Mouse (Mus musculus) kidney, postnatal 25 days (tissue): ENCODE results near the gene BC035947.
"Not testable (repeated sequence)": the region's sequence is repeated elsewhere in the genome, so short reads cannot be mapped to it uniquely, and the experiment has no call there.

Experiments used
- DNase-seq, 2 experiments: peaks; one replicate each; pipeline ENCODE4 v3.0.0; 2021; ENCODE audit warnings: mixed read lengths in 2 of 2

BC035947 gene

DNA sequence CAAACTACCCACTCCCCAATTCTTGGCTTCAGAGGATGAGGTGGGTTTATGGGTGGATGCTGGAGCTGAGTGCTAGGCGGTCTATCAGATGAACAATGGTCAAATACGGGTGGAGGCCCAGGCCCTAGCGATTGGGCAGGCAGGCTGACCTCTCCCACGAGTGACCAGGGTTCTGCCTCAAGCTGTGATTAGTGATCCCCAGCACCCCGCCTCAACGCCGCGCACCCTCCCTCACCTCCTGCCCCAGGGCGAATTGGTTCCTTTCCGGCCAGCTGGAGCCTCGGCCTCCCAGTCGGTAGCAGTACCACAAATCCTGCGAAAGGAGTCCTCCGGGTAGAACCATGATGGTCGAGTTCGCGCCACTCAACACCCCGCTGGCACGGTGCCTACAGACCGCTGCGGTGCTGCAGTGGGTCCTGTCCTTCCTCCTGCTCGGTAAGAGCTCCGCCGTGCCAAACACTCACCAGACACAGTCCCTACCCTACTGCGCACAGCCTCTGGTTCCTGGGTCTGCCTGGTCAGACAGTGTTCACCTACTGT is at the start of gene BC035947:
Gene BC035947, minus strand, starts transcription at position 538 of the 540 bp plus-strand sequence.
- DNase-seq, result peak; percentile 55 to 74

DNA sequence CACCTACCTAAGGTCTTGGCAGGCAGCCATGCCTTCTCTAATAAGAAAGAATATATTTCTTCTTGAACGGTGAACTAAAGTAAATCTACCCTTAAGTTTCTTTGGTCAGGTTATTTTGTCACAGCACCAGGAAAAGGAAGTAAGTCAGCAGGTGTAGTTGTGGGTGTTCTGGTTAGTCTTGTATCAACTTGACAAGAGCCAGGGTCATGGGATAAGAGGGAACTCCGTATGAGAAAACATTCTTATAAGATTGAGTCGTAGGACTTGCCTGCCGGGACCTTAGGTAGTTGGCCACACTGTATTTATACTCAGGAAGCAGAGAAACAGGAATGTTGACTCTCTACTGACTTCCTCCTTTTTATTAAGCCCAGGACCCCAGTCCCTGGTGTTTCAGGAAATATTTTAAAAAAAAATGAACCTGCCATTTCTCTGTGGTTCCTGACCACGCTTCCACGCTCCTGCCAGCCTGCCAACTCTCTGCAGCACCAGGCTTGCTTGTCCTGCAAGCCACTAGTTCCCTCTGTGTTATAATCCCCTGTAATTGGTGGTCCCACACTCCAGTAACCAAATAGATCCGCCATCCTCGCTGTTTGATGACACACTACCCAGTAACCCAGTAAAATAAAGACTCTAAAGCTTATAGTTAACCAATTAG is 42.2 kb upstream of the BC035947 start:
- no peak for DNase-seq

DNA sequence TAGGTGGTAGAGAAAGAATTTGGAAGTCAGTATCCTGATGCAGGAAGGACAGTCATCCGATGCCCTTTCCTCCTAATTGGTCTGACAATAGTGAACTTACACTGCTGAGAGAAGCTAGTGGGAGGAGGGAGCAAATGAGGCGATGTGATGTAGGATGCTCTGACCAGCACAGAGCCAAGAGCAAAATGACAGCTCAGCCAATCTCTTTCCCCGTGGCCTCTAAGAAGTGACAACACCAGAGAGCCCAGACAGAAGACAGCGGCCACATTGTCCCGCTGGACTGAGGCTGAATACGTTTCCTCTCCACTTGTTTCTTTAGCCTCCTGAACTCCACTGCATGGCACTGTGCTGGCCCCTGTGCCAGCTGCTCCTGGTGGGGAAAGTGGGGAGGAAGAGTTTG is 37.0 kb upstream of the BC035947 start:
- no peak for DNase-seq

DNA sequence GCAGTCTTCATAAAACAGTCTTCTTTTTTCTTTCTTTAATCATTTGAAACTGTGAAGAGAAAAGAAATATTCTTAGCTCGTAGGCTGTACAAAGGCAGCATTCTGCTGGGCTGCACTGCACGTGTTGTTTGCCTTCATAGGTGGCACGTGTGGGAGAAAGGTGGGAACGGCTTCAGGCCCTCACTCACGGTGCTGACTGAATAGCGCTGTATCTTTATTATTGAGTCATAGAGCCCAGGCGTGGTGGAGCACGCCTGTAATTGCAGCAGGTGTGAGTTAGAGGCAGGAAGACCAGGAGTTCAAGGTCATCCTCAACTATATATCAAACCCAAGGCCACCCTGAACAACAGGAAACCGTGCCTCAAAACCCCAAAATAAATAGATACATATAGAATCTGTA is 34.3 kb upstream of the BC035947 start:
- DNase-seq, result no peak

DNA sequence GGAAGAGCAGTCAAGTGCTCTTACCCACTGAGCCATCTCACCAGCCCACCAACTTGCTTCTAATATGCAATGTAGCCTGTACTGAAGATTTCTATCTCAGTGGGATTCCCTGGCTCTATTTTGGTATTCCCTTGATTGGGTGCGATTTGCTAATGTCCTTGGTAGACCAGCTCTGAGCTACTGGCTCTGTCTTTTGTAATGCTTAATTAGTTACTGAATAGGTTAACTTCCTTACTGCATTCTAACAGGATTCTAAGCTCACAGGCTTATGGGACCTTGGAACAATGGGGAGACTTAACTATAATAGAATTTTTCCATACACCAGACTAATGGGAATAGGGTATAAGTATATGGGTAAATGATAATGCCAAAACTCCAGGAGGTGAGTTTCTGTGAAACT is 31.7 kb upstream of the BC035947 start:
- not testable (repeated sequence) for DNase-seq

DNA sequence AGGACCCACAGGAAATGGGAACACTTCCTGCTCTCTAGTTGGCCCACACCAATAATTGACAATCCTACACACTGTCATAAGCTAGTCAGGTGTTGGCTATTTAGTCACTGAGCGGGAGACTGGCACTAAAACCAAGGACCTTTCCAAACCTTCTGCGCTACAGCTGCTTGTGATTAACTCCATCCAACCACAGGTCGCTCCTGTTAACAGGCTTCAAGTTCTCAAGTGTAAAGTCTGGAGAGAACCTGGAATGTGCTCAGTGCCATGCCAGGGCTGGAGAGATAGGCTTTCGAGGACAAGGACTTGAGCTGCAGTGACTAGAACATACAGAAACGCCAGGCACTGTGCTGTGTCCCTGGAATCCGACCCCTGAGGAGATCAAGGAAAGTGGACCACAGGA is 27.2 kb upstream of the BC035947 start:
- no peak for DNase-seq

DNA sequence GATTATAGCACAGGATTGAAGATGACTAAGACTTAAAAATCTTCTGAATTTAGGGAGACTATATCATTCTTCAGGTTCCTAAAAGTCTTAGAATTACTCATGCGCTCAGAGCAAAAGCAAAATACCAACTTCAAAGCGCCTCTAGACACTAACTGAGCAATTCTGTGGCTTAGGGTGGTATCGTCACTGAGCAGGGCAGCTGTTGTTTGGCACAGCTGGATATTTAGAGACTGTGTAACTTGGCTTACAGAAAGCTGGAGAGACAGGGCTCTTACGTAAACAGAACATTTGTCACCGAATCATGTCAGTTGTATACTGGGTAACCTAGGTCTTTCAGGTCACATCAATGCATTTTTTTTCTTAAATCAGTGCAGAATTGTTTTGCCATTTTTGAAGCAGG is 26.4 kb upstream of the BC035947 start:
- DNase-seq, result no peak

DNA sequence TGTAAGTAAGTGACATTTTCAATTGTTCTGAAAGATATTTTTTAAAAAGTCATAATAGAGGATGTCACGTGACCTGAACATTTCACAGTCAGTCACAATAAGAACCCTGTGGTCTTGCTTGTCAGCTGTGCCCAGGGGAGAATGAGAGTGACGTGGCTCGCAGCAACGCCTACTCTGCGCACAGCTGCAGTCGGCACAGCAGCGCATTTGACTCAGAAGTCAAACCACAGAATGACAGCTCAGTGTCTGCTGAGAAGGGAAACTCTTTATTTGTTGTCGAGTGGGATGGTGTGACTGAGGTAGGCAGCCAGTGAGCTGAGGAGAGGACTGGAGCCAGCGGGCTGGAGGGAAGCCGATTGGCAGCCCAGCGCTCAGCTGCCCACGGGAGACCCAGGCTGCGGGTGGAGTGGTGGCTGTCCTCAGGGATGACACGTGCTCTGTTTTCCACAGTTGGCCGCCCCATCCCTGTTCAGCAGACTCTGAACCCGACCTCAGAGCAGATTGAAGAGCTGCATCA is 25.6 kb upstream of the BC035947 start:
- peak; percentile 21 to 64 for DNase-seq

DNA sequence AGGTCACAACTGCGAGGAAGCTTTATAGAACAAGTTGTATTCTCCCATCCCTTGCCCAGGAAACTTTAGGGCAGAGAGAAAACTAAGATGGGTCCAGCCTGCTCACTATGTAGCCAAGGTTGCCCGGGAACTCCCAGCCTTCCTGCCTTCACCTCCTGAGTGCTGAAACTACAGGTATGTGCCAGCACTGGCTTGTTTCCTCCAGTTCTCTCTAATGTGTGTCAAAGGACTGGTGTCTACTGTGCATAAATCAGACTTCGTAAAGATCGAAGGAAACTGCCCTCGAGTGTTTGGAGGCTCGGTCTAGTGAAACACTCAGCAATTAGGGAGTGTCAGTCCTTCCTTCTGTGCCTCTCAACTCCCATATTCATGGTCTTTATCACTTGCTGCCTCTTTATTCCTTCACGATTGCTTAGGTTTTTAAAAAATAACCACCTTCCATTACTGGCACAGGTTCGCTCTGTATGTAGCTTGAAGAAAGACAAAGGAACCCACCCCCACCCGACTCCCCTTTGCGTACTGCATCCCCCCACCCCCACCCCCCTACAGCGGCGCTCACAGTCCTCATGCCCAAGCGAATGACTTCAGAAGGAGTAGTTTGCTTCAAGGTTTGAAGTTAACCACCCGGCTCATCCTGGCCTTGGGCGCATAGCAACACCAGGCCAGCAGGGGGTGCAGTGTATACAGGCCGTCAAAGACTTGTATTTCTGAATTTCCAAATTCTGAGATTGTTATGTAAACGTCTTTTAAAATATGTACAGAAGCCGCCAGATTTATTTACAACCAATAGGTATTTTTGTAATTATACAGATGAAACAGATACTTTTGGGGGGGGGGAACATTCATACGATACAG is 24.6 kb upstream of the BC035947 start:
- peak; percentile 82 to 83 for DNase-seq

DNA sequence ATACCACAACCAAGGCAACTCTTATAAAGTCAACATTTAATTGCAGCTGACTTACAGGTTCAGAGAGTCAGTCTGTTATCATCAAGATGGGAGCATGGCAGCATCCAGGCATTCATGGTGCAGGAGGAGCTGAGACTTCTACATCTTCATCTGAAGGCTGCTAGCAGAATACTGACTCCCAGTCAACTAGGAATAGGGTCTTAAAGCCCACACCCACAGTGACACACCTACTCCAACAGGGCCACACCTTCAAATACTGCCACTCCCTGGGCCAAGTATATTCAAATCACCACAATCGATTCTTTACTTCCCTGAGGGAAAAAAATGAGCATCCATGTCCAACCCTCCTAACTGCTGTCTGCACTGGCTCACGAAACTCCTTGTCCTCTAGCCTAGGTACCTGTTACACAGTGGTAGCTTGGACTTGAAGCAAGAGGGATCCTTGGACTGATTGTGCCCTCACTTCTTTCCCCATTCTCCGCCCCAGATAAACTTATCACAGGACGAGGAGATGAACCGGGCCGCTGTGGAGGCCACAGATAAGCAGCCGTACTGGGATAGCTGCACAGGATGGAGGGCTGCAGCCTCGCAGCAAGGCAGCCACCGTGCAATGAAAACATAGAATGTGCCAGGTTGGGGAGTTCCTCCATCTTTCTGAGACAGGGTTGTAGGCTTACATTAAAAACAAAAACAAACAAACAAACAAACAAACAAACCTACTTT is 22.6 kb upstream of the BC035947 start:
- no peak for DNase-seq

DNA sequence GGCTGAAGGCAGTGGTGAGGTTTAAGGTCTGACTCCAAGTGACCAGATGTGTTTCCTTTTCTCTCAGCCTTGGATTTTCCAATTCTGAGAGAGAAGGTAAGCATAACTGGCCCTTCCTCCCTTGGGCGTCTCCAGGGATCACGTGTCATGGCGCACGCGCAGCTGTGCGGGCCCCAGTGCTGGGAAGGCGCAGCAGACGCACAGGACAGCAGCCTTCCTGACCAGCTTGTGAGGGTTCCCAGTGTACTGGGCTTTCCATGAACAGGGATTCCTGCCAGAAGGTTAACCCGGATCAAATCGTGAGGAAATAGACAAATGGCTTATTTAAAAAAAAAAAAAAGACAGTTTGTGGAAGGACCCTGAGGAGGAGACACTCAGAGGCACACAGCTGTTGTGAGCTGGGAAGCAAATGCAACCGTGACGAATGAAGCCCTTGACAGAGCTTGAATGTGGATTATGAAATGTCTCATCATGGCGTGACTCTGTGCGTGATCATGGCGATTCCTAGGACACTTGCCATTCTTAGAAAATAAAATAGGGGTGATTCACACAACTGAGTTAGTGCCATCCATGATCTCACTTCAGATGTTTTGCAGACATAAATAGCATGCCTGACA is 20.3 kb upstream of the BC035947 start:
- no peak for DNase-seq

DNA sequence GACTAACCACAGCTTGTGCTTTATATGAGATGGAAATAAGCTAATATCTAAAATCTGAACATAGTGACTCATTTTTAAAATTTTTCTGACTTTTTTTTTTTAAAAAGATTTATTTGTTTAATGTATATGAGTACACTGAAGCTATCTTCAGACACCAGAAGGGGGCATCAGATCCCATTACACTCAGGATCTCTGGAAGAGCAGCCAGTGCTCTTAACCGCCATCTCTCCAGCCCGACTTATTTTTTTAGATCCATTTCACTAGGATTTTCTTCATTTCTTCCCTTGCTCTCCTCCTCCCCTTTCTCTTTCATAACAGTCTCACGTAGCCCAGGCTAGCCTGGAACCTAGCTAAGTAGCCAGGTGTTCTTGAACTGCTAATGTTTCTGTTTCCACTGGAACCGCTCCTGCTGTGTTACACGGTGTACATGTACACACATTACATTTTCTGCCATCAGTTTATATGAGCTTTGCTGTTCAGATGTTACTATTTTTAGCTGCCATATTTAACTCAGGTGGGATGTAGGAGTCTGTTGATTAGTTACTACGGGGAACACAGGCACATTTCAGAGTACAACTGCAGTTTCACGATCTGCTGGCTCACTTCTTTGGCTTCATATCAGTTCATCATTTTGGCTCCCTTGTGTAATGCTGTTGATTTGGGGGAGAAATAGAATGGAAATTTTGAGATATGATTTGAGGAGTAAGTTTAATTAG is 18.7 kb upstream of the BC035947 start:
- DNase-seq, result no peak

DNA sequence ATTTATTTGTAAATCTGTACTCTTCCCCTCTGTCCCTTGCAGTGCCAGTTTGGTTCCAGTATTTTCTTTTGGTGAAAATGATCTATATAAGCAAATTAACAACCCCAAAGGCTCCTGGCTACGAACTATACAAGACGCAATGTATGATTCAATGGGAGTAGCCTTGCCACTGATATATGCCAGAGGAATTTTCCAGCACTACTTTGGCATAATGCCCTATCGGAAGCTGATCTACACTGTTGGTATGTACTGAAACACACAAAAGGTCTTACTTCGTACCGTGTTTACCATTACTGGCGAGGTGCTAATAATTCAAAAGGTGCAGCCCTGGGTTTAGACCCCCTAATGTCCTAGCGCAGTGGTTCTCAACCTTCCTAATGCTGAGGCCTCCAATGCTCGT is 17.1 kb upstream of the BC035947 start:
- no peak for DNase-seq

DNA sequence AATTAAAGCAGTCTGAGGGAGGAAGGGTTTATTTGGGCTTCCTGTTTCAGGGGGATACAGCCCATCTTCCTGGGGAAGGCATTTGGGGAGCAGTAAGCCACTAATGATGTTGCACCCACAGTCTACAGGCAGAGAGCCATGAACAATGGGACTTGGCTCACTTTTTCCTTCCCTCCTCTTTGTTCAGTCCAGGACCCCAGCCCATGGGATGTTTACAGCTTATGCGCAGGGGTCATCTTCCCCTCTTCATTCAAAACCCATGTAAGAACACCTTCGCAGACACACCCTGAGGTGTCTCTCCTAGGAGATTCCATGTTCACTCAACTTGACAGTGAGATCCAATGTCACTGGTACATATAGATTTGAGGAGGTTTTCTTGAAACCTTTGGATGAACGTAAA is 16.4 kb upstream of the BC035947 start:
- no peak for DNase-seq

DNA sequence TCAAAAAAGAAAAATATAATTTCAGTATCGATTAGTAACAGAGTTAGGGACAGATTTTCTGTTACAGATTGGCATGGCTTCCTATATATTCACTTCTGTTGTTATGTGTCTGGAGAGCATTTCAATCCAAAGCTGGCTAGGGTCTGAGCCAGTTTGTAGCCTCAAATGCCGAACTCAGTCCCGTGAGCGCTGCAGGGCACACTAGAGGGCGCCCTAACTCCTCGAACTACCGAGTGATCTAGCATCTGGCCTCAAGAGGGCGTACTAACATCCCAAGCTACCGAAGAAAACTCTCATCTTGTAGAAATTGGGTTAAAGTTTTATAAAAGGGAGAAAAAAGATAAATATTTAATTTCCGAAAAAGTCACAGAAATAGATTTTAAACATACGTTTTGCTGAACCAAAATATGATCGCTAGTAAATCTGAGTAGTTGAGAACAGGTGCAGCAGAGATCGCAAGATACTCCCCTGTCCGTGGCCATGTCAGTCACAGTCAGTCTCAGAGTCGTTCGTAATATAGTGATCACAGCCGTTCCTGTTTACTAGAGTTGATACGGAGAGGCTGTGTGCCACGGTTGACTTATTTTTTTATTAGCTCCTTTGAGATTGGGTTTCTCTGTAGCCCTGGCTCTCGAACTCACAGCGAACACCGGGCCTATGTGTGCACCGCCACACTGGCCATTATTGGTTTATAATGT is 13.4 kb upstream of the BC035947 start:
- DNase-seq, result peak; percentile 68 to 81

DNA sequence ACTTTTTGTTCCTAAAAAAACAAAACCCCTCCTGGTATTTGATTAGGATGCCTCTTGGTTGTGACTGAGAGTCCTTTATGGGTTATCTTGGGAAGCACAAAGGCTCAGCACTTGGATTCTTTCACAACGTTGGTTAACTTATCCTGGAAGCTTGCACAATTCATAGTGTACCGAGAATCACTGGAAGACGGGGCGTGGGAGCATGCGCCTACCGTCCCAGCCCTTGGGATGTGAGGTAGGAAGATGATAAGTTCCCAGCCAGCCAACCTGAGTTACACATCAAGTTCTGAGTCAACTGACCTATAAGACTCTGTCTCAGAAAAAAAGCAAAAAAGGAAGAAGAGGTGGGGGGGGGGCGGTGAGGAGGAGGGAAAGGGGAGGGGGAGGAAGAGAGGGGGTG is 6.9 kb upstream of the BC035947 start:
- no peak for DNase-seq

DNA sequence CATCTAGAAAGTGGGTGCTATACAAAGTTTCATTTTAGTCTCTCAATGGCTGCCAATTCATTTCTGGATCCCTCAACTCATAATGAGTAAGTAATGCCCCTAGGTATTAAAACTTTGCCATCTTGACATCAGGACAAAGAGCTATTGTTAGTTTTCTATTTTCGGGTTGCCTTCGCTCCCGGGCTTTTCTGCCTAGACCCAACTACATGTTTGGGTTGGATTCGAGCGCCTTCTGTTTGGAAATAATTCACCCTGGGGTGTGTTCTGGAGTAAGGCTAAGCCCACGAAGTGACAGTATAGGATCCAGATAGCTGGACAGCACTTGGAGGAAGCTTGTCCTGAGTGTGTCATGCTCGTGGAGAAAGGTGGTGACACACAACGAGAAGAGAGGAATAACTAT is 798 bp upstream of the BC035947 start:
- no peak for DNase-seq

DNA sequence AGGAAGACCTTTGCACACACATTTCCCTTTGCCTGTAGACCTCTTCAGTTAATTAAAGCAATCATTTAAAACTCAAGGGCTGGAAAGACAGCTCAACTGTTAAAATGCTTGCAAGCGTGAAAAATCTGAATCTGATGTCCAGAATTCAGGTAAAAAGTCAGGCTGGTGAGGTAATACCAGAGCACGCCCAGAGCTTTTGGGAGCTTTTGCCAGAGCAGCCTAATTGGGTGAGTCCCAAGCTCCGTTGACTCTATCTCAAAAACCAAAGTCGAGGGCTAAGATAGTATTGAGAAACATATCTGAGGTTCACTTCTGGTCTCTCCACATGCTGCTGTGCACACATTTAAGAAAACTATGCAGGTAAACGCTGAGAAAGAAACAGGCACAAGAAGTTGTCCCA is 1.1 kb downstream of the BC035947 start, which contains the start of gene Mogat1:
Gene Mogat1, plus strand, starts transcription at position 130 of the 400 bp plus-strand sequence.
- peak; percentile 30 to 70 for DNase-seq

DNA sequence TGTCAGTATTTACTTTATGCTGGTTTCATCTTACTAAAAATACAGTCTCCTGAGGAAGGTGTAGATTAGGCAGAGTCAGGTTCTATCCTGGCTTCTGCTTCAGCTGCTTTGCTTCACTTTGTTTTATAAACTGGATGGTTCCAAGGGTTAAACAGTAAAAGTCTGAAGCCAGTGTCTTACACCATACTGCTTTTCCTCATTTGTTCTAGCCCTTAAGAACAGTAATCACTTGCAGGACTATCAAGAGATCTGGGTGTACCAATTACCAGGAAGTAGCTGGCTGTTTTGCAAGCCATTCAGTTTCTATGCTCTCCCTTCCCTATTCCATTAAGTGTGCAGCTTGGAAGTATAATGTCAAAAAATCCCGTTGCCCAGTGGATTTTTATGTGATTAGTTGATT is 4.8 kb downstream of the BC035947 start:
- no peak for DNase-seq

DNA sequence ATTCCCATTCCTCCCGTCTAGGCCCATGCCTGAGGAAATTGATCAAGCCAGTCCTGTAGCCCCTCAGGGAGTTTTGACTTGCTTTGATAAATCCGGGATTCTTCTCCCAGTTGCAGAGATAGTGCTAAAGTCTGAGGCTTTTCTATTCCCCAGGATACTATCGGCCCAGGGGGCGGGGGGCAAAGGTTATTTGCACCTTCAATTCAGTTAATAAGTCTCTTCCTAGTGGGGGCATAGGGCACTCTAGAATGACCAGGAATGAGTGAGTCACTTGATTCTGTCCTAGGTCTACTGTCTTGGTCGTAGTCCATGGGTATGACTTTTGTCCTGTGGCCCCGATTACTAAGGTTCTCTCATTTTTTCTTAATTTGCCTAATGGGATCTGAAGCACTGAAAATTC is 9.4 kb downstream of the BC035947 start:
- peak; percentile 79 to 89 for DNase-seq

DNA sequence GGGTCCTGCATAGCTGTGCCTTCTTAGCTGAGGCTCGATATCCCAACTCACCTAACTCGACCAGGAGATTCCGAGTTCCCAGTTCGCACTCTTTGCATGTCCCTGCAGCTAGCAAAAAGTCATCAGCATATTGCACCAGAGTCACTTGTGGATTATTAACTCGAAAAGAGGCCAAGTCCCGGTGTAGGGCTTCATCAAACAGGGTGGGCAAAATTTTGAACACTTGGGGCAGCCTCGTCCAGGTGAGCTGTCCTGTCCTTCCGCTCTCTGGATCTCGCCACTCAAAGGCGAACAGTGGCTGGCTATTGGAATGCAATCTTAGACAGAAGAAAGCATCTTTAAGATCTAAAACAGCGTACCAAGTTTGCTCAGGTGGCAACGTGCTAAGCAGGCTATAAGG is 10.1 kb downstream of the BC035947 start:
- peak; percentile 29 to 52 for DNase-seq
